Mouse (Mus musculus) layer of hippocampus, postnatal 14 days (tissue): ENCODE data around the gene Fcmr. TPM values are rescaled to one million over a fixed set of nuclear protein-coding genes. Genes with fewer than 3 reads are reported as not detected.

Experiments used
- DNase-seq, 2 experiments: peaks; one replicate each; pipeline ENCODE4 v3.0.0; 2021 to 2022; ENCODE audit warnings: low spot score in 2 of 2, mixed read lengths in 1 of 2
- total RNA-seq, 2 experiments: library from RNA; stranded (reverse); gene quantifications; 2 replicates each; pipeline ENCODE4 v1.2.3; 2021

Fcmr gene
- total RNA-seq, 2 experiments from 2014 or later: 0.46 TPM; not detected in 1

DNA sequence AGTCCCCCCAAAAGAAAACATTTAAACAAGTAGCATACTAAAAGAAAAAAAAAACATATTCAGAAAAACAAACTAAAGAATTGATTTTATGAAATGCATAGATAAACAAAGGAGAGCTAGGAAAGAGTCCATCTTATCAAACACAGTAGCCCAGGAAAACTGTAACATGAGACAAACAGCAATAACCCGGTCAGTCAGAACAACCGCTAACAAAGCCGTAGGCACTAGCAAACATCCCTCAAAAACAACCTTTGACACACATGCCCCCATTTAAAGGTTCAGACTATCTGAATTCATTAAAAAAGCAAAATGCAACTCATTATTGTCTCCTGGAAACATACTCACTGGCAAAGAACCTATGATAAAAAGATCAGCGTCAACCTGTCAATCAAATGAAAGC is 8.0 kb upstream of the Fcmr start:
- no peak for DNase-seq

DNA sequence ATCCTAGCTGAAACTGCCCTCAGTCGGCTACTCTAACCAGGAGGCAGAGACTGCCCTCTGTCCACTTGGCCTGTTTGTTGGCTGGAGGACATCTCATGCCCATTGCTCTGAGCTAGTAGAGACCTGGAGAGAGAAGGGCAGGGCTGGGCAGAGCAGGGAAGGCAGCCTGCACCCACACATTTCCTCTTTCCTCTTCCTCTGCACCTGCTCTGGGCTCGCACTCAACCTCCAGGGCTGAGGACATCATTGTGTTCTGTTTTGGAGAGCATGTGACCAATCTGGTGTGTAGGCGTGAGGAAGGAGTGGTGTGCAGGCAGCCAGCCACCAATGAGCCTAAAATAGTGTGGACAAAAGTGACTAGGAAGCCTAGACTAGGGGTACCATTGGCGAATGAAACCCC is 1.2 kb upstream of the Fcmr start:
- DNase-seq: no peak

DNA sequence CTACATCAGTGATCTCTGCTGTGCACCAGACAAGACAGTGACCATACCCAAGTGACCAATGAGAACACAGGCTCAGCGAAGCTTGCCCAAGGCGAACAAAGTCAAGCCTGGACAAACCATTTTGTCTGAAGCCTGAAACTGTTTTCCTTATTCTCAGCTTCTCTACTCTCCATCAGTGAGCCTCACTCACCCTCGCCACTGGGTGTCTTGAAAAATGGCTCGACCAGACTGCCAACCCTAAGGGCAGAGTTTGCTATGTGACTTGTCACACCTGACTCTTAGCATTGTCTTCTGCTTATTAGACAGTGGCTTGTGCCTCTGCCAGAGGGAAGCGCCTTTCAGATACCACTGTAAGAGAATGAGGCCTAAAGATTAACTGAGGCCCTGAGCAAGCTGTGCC is 728 bp upstream of the Fcmr start:
- DNase-seq: no peak

DNA sequence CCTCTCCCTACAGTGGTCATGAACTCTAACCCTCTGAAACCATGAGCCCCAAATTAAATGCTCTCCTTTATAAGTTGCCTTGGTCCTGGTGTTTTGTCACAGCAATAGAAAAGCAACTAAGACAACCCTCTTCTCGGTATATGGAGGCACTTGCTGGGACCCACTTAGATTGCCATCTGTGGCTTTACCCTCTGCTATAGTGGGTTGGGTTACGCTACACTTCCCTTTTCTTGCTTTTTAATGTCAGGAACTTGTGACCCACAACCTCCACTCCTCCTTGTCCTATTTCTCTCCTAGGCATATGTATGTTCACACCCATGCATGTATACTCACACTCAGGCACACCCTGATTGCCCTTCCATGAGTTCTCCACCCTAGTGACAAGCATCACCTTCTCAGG is 7.4 kb downstream of the Fcmr start:
- no peak for DNase-seq

DNA sequence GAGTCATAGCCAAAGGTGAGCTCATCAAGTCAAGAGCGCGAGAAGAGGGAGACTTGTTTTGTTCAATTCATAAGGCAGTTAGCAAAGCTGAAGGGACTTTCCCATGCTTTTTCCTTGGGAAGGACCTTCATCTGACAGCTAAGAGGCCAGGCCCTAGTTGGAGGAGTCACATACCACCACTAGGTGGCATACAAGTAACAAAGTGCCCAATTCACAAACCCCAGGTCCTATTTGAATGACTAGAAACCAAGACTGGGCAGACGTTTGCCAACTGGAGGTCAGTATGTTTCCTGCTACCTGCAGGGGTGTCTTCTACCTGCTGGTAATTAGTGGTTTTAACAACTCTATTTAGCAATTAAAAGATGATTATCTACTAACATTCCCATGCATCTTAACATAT is 9.7 kb downstream of the Fcmr start:
- DNase-seq: peak; percentile 34 to 51

DNA sequence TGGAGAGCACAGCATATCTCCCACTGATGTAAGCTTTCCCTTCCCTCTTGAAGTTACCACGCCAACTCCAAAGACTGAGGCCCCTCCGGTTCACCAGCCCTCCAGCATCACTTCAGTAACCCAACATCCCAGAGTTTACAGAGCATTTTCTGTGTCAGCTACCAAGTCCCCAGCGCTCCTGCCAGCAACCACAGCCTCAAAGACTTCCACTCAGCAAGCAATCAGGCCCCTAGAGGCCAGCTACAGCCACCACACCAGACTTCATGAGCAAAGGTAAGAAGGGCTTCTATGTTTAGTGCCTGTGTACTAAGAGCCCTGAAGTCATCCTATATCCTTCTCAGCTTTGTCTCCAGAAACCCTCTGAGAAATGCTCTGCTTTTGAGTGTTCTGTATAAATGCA is 10.4 kb downstream of the Fcmr start:
- DNase-seq: no peak

DNA sequence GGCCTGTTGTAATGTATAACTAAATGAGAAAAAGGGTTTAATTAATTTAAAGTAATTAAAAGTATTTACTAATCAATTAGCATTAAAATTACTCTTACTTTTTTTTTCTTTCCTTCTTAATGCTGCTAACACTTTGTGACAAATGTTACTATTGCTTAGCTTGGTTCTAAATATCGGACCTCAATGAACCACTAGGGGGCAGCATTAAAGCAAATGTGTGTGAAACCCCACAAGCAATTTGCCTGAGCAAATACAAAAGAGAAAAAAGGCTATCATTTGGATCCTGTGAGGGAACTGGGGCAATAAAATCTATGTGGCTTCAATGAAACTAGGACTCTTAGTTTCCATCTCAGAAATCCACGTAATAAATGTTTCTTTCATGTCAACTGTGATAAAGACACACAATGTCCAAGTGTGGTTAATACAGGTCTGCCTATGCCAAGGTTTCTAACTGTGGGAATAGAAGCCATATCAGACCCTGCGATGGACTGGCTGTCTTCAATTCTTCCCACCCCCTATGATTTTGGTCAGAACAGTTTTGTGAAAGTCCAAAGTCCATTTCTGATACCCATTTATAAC is 11.6 kb downstream of the Fcmr start:
- DNase-seq: peak; percentile 22 to 88

DNA sequence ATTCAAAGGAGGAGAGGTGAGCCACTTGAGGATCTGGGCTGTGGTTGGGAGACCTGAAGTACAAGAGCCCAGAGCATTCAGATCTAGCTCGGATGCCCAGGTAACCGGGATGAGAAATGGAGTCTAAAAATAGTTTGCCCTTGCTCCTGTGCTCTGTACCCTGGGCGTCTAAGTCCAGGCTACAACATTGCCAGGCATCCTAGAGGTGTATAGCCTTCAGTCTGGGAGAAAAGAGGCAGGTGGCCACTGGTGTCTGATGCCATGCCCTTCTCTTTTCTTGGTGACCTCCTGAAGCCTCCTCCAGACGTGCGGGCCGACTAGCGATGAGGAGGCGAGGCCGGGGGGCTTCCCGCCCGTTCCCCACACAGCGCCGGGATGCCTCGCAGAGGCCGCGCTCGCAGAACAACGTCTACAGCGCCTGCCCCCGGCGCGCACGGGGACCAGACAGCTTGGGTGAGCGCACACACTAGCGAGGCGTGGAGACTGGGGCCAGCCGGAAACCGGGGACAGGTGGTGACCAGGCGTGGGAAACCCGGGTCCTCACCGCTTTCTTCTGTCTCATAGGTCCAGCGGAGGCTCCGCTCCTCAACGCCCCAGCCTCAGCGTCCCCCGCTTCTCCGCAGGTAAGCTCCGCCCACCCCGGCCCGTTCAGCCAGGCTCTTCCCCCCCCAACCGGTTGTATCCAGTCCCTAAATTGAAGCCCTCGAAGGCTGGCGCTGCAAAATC is 12.6 kb downstream of the Fcmr start:
- DNase-seq: no peak

DNA sequence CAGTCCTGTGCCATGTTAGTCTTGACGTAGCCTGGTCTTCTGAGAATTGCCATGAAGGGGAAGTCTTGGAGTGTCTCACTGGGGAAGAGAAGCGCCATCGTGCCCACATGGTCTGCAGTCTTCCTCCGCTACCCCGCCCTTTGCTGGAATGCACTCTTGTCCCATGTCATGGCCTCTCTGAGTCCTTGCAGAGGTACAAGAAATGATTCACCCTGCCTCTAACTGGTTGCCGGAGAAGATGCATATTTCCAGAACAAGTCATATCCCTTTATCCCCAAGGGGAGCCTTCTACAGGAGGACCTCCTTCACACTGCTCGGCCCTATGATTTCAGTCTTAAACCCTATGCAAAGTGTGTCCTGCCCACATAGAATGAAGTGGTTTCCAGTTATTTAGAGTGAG is 14.5 kb downstream of the Fcmr start:
- no peak for DNase-seq

DNA sequence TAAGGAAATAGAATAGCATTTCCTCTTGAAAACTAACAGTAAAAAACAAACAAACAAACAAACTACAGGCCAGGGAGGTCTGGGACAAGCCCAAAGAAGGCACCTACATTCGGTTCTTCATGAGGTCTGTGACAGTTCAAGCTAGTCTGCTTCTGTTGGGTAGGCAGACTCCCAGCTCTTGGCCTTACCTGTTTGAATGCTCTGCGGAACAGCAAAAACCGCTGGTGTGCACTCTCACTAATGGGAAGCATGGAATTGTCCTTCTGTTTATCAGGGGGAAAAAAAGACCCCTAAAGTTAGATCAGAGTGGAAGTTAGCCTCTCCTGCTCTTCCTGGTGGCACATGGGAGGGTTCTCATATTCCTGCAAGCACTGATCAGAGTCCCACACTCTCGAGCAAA is 17.7 kb downstream of the Fcmr start:
- DNase-seq: no peak

DNA sequence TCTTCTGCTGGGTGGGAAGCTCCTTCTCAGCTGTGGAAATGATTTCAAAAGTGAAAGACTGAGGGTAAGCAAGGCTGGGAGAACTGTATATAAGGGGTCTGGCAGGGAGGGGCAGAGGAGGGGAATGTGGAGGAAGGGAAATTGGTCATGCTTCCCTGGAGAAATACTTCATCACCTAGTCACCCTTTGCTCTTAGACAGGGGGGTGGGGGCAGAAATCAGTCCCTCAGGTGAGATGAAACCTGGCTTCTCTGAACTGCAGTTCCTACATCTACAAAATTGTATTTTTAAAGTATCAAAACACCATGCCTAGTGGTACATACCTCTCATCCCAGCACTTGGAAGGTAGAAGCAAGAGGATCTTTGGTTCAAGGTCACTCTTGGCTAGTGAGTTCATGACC is 21.9 kb downstream of the Fcmr start, which contains the start of gene Il24:
Gene Il24, minus strand, starts transcription at position 101 of the 400 bp plus-strand sequence.
- DNase-seq: no peak

DNA sequence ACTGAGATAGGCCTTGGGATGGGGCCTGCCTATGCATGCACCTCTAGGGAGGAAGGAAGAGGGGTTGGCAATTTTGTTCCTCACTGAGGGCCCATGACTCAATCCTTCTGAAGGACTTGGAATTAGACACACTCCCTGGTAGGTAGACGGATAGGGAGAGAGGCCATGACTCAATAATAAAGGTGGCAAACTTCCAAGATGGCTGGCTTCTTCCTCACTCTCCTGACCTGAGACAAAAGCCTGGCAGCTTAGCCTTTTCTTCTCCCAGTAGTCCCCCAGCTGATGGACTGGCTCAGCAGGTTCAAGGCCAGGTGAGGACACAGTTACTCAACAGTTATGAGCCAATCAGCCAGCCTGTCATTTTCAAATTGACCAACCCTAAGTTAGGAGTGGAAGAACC is 27.0 kb downstream of the Fcmr start:
- DNase-seq: no peak

DNA sequence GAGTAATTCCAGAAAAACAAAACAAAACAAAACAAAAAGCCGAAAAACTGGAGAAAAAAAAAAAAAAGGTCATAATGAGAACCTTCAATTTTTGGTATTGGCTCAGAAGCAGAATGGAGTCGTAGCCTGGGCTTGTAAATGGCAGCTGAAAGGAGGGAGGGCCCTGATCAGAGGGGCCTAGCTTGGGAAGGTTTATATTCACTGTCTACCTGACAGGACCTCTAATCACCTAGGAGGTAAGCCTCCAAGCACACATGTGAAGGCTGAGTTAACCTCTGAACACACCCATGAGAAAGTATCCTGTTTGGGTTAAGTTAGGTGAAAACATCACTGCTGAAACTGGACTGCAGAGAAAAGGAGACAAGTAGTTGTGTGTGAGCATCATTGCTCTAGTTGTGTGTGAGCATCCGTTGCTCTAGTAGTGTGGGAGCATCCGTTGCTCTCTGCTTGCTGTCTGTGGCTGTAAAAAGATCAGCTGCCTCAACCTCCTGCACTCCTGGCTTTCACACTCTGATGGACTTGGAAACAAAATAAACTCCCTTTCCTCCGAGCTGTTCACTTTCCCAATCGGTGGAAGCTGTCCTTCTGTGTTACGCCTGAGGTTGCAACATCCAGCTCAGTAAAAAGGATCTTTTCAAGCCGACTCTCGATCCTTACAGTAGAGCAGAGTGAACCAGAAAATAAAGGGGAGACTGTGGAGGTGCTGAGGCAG is 28.0 kb downstream of the Fcmr start:
- DNase-seq: no peak

DNA sequence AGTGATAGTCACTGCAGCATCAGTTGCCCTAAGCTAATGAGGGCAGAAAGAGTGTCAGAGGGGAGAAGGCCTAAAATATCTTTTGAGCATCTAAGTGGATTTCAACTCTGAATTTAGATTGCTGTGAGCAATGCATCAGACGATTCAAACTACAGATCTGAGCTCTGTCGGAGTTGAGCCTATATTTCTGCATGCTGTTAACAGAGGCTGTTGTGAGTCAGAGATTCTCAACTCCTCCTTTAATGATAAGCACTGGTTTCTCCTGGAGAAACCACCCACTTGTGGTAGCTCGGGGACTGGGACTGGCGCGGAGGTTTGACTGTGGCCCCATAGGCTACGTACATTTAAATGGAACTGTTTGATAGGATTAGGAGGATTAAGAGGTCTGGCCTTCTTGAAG is 29.0 kb downstream of the Fcmr start:
- DNase-seq: no peak

DNA sequence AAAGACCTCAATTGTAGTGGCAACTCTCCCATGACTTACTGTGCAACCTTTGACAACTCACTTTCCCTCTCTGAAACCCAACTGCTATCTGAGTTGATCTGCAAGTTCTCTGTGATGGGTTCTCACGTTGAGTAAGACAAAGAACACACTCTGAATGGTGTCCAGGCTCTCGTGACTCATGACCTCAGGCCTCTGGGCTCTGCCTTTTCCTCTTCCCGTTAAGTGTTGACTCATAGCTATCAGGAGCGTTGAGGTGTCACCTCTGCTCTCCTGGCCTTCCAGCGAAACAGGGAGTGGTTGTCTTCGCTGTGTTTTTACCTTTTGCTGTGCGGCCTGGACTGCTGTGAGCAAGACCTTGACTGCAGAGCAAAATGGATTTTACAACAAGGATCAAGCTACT is 37.0 kb downstream of the Fcmr start:
- no peak for DNase-seq

DNA sequence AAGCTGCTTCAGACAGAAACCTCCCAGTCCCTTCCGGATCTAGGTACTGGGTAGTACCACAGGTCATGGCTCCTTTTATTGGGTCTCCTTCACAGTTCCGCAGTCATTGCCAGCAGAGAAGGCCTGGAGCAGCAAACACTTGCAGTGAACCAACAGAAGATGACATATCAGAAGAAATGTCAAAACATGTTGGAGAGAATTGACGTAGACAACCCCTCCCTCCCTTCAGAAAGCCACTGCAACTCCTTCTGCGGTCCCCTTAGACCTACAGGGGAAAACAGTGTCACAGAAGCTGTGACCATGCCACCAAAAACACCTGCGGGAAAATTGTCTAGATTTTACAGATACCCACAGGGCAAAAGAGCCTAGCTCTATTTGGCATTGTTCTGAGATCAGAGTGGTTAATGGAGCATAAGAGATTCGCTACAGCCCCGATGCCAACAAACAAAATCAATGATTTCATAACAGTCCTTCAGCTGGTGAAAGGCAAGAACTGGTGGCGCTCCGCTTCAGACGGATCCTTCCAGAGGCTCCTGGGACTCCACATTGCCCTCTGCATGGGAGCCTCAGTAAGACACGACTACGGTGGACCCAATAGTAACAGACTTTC is 46.0 kb downstream of the Fcmr start, which contains the start of gene Il20:
Gene Il20, minus strand, starts transcription at position 51 of the 610 bp plus-strand sequence.
- no peak for DNase-seq

DNA sequence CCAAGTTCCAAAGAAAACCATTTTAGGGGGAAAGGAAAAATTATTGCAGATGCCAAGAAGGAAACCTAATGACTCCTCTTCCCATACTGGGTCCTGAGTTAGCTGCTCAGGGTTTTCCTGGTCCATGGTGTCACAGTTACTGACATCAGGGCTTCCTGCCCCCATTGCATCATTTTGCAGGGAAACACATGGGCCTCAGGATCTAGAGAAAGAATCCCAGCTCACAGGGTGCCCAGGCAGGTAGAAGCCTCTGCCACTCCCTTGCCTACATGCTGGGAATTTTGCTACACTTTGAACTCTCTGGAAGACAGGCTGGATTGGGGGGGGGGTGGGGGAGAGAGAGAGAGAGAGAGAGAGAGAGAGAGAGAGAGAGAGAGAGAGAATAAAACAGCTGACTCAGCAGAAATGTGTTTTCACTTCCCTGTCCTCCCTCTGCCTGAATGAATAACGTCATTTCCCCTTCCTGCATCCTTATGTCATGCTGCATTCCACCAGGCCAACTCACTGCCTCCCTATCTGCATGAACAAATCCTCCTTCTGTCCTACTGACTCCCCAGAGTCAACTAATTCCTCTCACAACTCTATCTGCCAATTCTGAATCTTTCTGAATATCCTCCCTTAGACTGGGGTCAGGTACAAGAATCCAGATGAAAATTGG is 53.0 kb downstream of the Fcmr start:
- DNase-seq: no peak

DNA sequence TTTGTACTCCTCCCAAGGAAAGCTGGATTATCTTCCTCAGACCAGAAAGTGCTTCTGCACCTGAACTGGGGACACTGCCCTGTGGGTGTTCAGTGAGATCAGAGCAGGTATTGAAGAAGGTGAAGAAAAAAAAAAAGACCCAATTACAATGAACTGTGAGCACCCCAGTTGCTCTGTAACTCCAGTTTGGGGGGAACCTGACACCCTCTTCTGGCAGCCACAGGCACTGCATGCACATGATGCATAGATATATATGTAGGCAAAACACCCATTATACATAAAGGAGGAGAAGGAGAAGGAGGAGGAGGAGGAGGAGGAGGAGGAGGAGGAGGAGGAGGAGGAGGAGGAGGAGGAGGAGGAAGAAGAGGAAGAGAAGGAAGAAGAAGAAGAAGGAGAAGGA is 61.0 kb downstream of the Fcmr start:
- no peak for DNase-seq
